Mouse (Mus musculus) adrenal gland, postnatal 10 days (tissue): Measurements from ENCODE around the gene S100z. TPM values are rescaled to one million over a fixed set of nuclear protein-coding genes. Genes with fewer than 3 reads are reported as not detected.

Experiments used
- DNase-seq: peaks from one replicate; pipeline ENCODE4 v3.0.0; 2021; ENCODE audit warnings: mixed read lengths
- long read RNA-seq, 2 experiments: library from polyadenylated mRNA; stranded (forward); transcript quantifications; one replicate each; pipeline ENCODE4 v2.0.0; 2021
- total RNA-seq, 2 experiments: library from RNA; stranded (reverse); gene quantifications; 2 replicates each; pipeline ENCODE4 v1.2.3; 2021

S100z gene
- total RNA-seq: not detected
- long read RNA-seq, experiment 1: 0 reads
- long read RNA-seq, experiment 2: 0 reads

DNA sequence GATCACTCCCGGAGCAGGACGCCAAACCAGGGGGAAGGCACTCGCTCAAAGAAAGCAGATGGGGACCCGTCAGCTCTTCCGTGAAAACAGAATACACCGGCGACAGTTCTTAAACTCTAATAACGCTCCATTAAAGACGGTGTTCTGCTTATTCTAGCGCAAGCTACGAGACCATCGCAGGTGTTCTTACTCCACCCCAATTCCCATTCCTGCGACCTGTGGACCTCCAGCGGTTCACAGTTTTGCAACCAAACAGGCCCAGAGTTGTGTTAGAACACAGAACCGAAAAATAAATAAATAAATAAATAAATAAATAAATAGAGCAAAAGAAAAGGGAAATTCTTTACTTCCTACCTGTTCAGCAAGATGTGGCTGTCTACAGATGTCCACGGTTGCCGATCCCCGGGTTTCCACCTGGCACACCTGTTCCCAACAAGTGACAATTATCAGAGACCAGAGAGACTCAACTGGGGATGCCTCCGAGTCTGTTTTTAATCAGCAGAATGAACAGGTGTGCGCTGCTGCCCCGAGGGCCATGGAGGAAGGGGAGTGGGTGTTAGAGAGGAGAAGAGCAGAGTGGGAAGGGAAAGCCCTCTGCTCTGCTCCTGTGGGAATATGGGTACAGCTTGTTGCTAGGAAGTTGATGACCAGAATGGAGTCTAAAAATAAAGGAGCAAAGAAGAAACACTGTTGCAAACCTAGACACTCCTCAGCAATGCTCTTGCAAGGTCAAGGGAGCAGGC is at the start of gene S100z:
Gene S100z (minus strand): TSS at position 51 of the 743 bp plus-strand sequence.
- no peak for DNase-seq

DNA sequence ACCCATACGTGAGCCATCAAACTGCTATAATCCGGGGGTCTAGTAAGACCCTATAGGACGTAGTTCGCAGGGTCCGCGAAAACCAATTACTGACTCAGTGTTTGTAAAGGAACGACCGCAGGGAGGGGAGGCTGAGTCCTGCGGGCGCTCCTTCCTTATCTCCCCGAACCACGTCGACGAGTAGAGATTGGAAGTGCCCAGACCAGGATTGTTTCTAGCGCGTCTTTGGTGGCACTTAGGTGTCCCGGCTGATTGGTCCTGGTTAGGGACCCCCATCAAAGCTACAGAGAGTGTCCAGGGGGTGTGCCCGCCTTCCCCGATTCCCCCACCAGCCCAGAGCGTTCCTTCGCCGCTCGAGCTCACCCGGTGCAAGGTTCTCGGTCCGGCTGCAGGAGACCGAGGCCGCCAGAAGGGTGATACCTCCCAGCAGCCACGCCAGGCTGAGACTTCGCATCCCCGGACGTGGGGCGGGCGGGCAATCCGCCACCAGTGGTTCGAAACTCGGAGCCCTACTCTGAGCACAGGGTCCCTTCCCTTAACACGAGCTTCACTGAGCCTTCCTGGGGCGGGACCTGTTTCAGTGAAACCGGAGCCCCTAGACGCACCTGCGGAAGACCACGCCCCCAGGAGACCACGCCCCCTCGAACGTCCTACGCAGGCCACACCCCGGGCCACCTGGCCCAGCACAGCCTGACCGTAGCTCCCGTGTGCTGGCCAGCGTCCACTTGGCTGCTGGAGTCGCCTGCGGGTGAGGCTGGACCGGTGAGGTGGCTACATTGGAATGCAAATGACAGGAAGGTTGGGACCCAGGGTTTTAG is 46.4 kb upstream of the S100z start, which contains the start of gene F2rl1:
Gene F2rl1 (minus strand): TSS at position 554 of the 818 bp plus-strand sequence.
- peak; percentile 37 for DNase-seq

DNA sequence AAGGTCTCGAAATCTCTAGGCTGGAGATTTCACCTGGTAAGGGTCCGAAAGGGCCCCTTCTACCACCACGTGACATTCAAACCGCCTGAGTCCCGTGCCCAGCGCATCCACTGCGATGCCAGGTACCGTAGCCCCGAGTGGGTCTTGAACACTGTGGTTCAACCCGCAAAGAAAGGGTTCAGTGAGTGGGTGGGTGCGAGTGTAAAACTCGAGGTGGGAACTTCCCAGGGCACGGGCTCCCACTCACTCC is 45.8 kb upstream of the S100z start:
- DNase-seq: no peak

DNA sequence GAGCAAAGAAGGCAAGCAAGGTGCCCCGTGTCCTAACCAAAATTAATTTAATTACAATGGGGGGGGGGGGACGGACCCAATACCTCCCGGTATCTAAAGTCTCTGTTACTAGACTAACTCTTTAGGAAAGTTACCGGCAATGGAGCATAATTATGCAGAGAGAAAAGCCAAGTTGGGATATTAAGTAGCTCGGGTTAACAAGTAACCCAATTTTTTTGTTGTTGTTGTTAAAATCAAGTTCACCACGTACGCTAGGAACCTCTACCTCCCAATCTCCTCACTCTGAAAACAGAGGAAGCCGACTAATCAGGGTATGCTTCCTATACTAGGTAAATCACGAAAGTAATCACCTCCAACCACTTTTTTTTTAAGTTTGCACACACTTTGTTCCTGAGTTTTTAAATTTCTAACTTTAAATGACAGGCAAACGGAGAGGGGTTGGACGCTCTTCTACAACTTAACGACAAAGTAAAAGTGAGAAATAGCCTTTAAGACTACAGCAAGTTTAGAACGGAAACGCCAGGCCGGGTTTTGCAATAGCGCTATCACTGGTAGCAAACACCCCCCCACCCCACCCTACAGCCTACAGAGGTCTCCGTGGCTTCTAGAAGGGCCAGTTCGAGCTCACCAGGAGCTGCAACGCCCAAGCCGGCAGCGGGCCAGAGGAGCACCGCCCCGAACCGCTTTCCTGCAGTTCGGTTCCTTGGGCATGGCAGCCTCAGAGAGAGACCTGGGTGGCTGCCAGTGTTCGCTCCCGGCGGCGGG is 45.3 kb upstream of the S100z start:
- DNase-seq: peak; percentile 70

DNA sequence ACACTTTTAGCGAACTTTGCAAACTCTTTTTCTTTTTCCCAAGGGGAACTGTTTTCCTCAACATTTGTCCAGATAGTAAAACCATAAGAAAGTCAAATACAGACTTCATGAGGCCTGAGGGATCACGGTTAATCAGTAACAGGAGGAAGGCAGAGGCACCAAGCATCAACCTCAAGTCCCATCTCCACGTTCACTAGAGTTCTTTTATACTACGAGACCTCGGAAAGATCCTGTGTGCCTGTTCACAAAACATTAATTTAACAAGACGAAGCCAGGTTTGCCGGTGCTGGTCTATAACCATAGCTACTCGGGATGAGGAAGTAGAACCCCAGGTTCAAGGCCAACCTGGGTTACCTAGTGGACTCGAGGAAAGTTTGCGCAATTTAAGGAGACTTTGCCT is 43.7 kb upstream of the S100z start:
- DNase-seq: no peak

DNA sequence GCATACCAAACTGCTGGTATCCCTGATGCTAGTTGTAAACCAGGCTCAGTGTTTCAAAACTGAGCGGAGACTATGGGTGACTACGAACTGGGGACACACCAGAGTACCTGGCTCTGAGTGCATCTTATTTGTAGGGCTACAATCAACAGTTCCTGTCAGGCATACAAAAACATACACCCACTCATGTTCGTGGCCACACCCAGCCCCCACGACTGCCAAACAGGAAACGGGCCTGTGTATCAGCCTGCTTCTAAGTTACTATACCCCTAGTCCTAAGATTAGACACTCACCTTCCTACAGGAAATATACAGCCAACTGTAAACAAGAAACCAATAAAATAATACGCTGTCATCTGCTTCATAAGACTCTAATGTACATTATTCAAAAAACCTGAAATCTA is 42.5 kb upstream of the S100z start:
- DNase-seq: no peak

DNA sequence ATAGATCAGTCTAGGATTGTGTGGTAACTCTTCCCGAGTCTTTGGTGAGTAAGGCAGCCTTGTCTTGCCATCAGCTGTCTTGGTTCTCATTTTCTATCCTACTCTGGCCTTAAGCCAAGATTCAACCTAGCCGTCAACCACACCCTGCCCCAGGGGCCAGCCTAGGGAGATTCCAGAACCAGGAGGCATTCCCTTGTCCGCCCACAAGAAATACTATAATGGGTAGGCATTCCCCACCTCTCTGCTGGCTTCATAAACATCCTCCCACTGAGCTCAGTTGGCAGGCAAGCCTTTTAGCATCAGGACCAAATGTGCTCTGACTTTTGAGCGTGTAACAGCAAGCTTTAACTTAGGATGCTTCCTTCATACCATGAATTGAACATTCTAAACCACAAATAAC is 36.2 kb upstream of the S100z start:
- no peak for DNase-seq

DNA sequence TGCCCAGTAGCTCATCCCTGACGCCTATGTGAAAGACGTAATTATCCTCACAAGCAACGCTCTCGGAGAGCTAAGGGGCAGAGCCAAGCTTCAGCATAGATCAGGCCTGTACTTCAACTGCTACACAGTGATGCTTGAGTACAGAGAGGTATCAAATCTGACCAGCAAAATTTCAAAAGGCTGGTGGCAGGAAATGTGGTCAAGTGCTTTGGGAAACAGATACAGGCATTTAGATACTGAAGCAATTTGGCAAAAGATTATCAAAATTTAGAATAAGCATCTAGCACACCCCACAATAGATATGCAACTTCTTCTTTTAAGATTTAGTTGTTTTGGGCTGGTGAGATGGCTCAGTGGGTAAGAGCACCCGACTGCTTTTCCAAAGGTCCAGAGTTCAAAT is 31.5 kb upstream of the S100z start:
- DNase-seq: no peak

DNA sequence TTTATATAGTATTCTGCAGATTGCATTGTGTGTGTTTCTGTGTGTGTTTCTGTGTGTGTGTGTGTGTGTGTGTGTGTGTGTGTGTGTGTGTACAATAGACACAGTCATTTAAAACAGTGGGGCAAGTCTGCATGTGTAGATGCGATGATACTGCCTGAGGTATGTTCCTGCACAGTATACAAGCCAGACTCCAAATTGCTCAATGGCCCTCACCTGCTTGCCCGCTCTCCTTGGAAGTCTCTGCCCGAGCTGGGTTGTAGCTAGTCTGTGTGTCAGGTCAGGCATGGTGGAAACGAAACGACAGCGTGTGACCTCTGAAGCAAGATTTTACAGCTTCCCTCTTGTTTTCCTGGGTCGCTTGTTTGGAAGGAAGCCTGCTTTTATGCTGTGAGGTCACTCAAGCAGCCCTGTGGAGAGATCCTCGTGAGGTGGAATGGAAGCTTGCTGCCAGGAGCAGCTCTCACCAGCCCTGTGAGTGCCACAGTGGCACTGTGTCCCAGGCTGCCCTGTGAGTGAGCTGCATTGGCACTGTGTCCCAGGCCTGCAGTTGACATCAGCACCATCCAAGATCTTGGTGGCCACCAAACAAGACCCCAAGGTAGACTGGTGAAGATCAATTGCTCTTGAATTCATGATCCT is 24.9 kb upstream of the S100z start:
- no peak for DNase-seq

DNA sequence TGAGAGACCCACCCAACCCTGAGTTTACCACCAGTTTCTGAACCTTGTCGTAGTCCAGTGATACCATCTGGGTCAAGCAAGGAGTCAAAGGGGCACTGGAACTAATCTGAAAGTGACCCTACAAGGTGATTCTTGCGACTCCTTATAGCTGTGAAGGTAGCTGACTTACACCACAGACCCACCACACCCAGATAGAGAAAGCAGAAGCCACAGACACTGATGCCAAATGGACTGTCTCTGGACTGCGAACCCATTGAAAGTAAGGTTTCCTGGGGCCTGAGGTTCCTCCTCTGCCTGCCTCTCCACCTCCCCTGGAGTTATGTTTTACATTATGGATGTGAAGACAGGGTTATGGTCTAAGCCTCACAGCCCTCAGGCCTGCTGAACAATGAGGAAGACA is 18.1 kb upstream of the S100z start:
- DNase-seq: no peak

DNA sequence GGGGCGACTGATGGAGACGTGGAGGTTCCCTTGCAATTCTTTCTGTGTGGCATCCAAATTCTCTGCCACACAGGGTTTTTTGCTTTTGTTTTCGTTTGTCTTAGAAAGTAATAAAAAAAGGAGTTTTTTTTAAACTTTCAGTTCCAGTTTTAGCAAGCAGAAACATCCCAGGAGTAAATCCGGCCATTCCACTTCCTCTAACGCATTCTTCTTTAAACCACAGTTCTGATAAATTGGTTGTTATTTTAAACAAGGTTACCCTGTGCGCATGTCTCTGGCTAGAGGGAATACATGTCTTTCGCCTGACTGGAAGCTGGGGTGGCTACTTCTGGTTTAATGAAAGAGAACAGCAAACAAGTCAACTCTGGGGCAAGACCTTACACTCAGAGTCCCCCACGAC is 16.3 kb upstream of the S100z start:
- DNase-seq: no peak

DNA sequence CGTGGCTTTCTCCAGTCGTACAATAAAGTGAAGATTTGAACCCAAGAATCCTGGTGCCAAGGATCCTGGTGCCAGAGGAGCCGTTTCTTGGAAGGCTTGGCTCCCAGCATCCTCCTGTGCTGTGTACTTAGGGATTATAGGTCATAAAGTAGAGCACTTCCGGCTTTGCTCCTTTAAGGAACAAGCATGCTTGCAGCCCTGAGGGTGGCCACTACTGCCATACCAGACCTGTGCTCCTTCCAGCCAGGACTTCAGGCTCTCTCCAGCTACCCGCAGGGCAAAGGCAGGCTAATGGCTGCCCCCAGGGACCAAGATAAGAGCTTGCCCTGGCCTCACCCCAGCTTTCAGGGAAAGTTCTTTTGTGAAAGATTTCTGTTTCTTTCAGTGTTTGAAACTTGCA is 14.8 kb upstream of the S100z start:
- peak; percentile 46 for DNase-seq

DNA sequence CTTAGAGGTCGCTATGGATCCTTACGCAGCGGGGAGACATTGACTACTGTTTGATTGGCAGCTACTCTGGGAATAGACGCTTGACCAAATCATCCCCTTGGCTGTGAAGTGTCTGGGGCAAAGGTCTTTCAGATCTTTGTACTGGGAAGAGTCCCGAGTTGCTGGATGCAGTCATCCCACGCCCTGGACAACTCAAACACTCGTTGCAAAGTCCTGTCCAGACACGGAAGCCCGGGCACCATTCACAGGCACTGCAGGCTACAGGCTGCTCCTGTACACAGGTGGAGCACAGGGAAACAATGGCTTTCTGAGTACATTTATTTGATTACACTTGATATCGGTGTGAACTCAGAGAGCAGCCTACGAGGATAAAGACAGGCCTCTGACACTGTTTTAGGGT is 12.8 kb upstream of the S100z start:
- DNase-seq: no peak

DNA sequence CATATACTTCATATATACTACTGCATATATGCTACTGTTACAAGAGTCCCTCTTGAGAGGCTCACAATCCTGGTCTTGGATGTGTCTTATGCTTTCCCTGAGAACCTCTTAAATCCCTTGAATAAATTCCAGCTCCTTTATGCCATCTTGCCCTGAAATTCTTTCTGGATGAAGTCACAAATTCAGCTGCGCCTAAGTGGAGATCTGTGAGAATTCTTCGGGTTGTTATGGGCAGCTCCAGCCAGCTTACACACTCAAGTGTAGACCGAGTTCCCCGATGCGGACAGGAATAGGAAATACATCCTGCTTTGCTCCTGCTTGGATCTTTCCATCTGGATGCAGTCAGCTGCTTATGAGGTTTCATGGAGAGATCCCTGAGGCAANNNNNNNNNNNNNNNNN is 6.1 kb upstream of the S100z start:
- DNase-seq: no peak

DNA sequence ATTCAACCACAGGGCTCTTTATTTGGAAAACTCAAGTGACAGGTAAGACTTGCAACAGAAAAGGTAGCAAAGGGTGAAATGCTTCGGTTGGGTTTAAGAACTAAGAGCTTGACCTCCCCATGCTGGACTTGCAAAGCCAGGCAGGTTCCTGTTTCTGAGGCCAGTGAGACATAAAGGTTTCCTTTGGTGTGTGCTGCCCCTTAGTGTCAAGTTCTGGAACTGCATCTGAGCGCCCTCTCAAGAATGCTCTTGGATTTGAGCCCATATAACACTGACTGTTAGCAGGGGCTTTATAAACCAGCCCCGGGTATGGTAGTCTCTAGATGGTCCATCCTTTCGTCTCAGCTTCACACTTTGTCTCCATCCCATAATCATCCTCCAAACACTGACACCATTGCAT is 2.9 kb upstream of the S100z start:
- DNase-seq: peak; percentile 87

DNA sequence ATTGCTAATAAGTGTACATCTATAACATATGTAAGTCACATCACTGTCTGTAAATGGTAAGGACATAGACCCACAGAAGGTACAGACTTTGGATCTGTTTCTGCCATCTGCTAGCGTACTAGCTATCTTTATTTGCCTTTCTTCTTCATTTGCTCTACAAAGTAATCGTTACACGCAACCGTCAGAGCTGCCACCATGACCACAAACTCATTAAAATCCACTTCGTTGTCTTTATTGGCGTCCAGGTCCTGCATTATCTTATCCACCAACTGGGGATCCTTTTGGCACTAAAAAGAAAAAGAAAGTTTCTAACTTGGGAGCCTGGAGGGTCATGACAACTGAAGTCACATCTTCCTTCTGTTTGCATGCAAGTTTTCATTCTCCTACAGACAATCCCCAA is 1.3 kb downstream of the S100z start:
- no peak for DNase-seq

DNA sequence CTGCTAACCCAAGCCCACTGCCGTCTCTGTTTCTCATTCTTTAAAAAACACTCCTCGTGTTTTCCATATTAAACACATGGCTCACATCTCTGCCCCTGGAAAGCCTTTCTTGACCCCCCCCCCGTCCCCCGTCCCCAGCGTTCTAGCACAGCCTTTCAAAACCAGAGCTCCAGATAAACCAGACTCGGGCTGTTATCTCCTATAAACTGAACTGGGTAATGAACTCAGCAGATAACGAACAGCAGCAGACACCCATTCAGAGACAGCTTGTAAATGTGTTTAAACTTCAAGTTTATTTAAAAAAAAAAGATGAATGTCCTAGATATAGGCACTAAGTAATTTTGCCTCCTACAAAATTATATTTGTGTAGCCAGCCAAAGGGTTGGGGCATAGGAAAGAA is 3.4 kb downstream of the S100z start:
- DNase-seq: no peak

DNA sequence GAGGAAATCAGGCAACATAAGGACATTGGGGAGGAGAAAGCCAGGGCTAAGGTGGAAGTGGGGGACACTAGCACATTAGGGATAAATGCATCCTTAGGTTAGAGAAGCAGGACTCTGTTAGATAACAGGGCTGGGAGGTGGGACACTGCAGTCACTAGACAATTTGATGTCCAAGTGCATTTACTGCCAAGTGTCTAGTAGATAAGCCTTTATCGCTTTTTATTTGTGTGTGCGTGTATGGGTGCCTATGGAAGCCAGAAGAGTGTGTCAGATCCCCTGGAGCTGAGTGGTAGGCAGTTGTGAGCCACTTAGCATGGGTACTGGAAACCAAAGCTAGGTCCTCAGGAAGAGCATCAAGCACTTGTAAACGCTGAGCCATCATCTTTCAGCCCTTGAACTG is 4.2 kb downstream of the S100z start:
- no peak for DNase-seq

DNA sequence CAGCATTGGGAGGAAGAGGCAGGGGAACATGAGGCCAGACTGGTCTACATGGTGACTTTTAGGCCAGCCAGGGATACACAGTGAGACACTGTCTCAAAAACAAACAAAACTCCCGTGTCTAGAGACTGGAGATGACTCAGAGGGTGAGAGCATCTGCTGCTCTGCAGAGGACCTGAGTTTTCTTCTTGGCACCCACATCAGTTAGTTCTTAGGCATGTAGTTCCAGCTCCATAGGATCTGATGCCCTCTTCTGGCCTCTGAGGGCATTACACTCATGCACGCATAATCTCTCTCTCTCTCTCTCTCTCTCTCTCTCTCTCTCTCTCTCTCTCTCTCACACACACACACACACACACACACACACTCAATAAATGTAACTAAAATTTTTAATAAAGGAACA is 7.6 kb downstream of the S100z start:
- DNase-seq: peak; percentile 24

DNA sequence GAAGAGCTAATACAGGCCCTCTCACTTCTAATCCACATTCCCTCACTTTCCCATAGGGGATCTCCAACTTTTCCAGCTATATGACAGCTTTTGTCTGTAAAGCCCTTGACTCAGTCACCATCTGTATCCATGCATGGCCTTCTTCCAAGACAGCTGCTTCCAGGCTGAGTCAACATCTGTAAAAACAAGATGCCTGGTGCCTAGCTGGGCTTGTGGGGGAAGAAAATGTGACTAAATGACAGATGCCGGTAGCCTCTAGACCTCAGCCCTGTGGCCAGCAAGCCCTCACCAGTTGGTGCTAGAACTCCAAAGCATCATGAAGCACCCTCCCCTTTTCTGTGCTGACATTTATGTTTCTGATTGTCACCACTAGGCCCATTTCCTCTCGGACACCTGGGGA is 27.0 kb downstream of the S100z start:
- DNase-seq: no peak

DNA sequence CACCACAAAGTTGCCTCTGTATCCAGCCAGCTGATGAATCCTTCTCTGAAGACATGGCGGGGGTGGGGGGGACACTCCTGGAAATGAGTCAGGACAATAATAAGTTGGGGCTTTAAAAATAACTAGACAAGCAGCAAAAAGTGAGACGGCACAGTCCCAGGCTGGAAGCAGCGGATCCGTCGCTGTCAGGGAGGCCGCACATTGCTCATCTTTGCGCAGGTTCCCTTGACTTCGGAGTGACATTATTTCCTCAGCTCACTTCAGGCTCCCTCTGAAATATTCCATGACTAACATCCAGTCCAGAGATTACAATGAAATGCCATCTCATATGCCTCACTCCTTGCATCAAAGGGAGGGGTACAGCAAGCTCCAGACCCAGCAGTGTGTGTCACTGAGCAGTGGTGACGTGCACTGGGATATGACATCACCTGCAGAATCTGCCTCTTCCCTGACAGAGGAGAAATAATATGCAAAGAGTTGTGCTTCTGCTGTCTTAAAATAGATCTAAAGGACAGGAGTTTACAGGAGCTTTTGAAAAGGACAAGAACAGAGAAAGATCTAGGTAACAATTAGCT is 27.8 kb downstream of the S100z start:
- DNase-seq: peak; percentile 41

DNA sequence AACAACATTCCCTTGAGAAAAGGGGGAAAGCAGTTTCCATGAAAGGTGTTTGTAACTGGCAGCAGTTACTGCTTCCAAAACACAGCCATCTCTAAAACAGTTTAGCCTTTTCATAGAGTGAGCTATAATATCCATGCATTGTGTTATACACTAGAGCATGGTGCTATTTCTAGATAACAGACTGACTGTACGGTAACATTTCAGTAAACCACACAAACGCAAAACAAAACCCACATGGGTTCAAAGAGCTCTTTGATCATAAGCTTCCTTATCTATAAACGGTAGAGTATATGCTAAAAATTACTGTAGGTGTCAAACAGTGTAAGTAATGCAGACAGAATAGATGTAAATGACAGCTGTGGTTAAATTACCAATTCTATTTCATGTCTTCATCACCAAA is 28.8 kb downstream of the S100z start:
- DNase-seq: no peak
